Mouse (Mus musculus) CD4-positive helper T cell, adult 2 months (primary cell): ENCODE data around the gene Pan2.
"Not testable (repeated sequence)": the region's sequence is repeated elsewhere in the genome, so short reads cannot be mapped to it uniquely, and the experiment has no call there.

Source experiments
- DNase-seq: peaks from one replicate; pipeline ENCODE4 v3.0.0-alpha.2; 2012; ENCODE audit warnings: low read depth, missing footprints, low spot score

The Pan2 gene

DNA sequence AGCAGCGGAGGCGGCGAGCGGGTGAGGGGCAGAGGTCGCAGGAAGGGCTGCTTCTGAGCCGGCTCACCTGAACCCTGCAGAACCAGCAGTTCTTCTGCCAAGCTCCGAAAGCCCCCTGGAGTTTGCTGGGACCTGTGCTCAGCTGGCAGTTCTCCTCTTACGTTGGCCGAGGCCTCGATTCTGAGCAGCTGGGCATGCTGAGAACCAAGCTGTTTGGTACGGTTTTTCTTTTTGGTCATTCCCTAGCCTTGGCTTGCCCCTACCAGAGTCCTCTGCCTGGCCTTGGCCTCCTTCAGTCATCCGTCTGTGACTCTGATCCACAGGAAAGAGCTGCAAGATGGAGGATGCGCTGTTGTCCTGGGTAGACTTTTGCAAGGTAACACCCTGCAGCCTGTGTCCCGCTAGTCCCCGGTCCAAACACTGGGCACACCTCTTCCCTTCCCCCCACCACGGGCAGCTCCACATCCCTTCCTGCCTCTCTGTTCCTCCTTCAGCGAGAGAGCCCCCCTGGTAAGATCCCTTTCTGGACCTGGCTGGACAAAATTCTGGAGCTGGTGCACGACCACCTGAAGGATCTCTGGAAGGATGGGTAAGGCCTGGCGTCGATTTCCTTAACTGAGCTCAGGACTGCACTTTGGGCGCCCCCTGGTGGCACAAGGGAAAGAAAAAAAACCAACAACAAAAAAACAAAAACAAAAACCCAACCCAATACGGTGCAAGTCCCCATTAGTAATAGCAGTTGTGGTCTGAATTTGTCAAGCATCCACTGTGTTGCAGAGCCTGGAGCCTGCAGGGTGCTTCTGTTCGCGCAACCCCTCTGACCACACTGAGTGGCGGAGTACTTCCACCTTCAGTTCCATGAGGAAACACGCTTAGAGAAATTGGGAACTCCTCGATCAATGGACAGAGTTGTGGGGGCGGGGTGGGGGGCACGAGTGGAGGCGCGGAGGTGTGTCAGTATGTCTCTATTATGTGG lies 19.2 kb upstream of the Pan2 start:
- DNase-seq, result peak; percentile 69

GRCm38 (mm10) chr10:128290594-128290993 lies 12.5 kb upstream of the Pan2 start:
- not testable (repeated sequence) for DNase-seq

DNA sequence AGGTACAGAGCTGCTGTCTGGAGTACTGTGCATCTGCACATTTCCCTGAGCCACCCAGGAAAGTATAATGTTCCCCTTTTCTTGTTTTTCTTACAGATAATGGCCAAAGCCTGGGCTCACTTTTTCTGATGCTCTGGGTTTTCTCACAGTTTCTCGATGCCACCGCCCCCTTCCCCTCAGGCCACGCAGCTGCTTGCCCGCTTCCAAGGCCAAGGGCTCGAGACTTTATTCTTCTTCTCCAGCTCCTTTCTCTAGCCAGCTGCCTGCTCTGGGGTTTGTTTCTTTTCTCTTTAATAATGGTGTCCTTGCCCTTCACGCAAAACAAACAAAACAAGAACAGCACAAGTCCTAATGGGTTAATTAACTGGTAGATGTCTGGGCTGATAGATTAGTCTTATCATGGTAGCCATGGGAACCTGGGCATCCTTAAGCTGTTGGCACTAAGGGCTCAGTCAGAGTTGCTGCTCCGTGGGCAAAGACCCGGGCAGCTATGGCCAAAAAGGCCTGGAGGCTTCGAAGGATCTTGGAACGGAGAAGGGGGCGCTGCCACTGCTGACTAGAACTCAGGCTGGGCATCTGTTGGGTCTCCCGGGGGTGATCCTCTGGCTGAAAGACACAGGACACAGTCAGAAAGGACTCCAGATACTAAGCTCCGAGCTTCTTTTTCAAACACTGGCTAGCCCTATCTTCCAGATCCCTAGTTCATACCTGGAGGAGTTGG lies 6.6 kb upstream of the Pan2 start:
- DNase-seq, result no peak

GRCm38 (mm10) chr10:128297221-128297620 lies 5.9 kb upstream of the Pan2 start:
- no peak for DNase-seq

- DNase-seq, result no peak
Measured at GRCm38 (mm10) chr10:128297622-128298021, 5.5 kb upstream of the Pan2 start.

DNA sequence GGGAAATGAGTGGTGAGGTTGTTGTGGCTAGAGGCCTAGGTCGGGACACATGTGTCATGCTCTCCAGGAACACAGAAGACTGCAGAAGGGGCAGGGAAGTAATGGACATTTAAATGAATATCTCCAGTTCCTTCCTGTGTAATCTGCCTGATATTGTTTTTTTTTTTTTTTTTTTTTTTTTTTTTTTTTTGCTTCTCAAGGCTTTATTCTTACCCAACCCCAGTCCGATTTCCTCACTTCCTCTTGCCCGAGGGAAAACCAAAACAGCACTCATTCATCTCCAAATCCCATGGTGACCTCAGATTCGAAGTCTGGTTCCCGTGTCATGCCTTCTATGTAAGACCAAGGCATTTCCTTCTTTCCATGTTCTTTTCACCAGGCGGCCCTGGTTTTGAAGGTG lies 4.9 kb upstream of the Pan2 start:
- no peak for DNase-seq

- DNase-seq, result no peak
Measured at GRCm38 (mm10) chr10:128298702-128299171, 4.4 kb upstream of the Pan2 start, which contains the start of gene Il23a. Il23a (minus strand) TSS chr10:128298752.

DNA sequence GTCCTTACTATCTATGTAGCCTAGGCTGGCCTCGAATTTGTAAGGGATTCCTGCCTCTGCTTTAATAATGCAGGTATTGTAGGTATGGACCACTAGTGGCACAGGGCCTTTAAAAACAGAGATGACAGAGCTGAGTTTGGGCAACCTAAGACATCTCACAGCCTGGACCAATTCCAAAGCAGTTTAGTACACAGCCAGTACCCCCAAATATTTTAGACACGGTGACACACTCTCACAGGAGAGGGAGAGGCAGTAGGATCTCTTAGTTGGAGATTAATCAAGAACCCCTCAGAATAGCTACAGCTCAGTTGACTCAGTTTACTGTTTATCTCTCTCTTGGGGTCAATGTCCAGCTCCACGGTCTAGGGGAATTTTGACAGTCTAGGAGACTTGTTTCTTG lies 778 bp upstream of the Pan2 start:
- no peak for DNase-seq

DNA sequence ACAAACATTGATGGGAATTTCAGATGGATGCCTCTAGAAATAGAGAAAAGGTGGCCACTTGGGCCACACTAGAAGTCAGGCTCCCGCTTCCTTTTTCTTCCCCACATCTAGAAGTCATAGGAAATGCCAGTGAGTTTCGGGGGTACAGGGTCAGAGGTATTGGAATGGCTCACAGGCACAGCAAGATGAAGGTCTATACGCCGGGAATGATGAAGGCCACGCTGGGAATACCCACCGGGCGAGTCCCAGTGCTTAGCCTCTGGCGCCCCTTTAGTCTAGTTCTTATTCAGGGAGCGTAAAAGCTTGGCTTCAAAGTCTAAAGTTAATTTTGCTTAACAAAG lies 380 bp upstream of the Pan2 start:
- DNase-seq, result no peak

DNA sequence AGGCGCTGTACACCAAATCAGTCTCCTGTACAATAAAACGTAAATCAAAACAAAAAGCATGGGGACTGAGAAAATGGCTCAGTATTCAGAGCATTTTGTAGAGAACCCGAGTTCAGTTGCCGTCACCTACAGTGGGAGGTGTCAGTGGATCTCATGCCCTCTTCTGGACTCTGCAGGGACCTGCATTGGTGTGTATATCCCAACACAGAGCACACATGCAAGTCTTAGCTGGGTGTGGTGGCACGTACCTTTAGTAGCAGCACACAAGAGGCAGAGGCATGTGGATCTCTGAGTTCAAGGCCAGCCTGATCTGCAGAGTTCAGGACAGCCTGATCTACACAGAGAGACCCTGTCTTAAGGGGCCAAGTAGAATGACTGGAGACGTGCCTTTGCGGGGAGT lies 6.5 kb downstream of the Pan2 start:
- no peak for DNase-seq

DNA sequence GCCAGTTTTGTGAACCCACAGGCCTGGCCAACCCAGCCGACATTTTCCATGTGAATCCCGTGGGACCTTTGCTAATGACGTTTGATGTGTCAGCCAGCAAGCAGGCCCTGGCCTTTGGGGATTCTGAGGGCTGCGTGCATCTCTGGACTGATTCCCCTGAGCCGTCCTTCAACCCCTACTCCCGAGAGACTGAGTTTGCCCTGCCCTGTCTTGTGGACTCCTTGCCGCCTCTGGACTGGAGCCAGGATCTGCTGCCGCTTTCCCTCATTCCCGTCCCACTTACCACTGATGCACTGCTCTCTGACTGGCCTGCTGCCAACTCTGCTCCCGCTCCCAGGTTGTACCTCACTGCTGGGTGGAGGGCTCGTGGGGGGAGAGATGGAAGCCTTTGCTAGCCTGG lies 7.0 kb downstream of the Pan2 start:
- DNase-seq, result no peak

GRCm38 (mm10) chr10:128310902-128311301 lies 7.8 kb downstream of the Pan2 start:
- no peak for DNase-seq

DNA sequence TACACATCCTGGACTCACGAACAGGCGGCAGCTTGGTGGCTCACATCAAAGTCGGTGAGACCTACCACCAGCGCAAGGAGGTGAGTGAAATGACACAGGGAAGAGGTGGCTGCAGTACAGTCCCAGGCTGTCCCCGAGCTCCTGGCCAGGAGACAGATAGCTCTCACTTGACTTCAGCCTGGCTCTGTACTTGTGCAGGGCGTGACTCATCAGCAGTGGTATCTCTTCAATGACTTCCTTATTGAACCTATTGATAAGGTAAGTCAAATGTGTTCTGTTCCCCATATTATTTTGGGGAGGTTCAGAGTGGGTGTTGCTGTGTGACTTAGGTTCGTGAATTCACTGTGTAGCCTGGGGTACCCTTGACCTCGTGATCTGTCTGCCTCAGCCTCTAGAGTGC lies 12.4 kb downstream of the Pan2 start:
- no peak for DNase-seq

DNA sequence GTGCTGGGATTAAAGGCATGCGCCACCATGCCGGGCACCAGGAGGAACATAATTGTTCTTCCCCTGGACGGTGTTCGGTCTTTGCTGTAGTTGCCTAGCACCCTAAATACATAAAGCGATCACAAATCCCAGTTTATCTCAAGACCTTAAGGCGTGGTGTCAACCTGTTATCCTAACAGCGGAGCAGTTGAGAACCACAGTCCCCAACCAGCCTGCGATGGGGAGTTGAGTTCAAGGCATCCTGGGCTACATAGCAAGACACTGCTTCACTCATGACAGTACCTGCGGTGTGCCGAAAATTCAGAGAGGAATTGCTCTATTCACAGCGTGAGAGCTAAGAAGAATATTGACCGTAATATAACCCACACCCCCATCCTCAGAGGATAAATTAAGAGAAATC lies 18.5 kb downstream of the Pan2 start:
- no peak for DNase-seq

GRCm38 (mm10) chr10:128322141-128323108 lies 19.3 kb downstream of the Pan2 start, which contains the start of gene Cnpy2:
Cnpy2 (plus strand) TSS chr10:128322459.
- peak; percentile 84 for DNase-seq

DNA sequence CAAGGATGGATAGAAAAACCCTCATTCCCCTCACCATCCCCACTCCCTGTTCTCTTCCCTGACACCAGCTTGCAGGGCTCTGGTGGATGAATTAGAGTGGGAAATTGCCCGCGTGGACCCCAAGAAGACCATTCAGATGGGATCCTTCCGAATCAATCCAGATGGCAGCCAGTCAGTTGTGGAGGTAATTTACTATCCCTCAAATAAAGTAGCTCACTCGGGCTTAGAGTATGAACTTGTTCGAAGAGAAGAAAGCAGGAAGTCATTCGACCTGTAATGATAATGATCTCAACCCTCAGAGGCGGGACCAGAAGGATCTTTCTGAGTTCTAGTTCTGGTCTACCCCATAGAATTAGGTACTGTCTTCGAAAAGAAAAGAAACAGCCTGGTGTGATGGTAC lies 20.4 kb downstream of the Pan2 start:
- peak; percentile 55 for DNase-seq

DNA sequence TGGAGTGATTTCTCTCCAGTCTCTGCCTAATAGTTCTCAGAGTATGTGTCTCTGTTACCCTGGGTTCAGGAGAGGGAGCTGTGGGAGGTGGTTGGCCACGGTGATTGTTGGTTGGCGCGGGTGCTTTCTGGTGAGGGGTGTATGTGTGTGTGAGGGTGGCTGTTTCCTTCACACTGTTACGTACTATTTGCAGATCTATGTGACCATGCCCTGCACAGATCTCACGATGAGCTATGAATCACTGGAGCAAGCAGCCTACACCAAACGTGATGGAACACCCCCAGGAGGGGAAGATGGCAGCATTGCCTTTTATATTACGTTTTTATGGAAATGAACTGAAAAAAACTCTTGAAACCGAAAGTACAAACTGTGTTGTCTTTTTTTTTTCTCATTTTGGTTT lies 23.7 kb downstream of the Pan2 start:
- DNase-seq, result no peak

DNA sequence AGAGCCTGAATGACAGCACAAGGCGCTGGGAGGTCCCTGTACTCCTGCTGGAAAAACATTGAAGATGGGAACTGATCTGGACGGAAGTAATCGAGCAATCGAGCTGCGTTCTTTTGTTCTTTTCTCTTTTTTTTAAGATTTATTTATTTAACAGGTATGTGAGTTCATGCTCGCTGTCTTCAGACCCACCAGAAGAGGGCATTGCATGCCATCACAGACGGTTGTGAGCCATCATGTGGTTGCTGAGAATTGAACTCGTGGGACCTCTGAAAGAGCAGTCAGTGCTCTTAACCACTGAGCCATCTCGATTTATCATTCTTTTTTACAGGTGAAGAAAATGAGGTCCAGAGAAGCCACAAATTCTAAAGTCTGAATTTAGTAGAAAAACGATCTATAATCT lies 24.5 kb downstream of the Pan2 start:
- DNase-seq, result no peak

GRCm38 (mm10) chr10:128332358-128333249 lies 29.5 kb downstream of the Pan2 start:
- not testable (repeated sequence) for DNase-seq

DNA sequence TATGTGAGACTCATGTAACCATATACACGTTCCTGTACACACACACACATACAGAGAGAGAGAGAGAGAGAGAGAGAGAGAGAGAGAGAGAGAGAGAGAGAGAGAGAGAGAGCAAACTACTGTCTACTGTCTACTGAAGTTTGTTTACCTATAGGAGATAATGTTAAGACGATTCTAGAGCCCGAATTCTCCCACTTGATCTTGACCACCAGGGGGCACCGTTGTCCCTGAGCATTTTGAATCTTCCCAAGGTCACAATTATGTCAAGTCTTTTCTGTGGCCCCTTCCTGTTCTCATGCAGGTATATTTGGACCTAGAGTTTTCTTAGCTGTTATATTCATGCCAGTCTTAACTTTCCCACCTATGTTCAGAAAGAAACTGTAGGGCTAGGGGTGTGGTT lies 32.4 kb downstream of the Pan2 start:
- peak; percentile 85 for DNase-seq
